Mouse (Mus musculus) adrenal gland, adult 8-10 months (tissue): ENCODE results near the gene Rfx2. TPM values are rescaled to one million over a fixed set of nuclear protein-coding genes. Genes with fewer than 3 reads are reported as not detected.

Experiments used
- DNase-seq: peaks from one replicate; pipeline ENCODE4 v3.0.0; 2022
- total RNA-seq, 4 experiments: library from RNA; stranded (reverse); gene quantifications; 2 replicates each; pipeline ENCODE4 v1.2.4; 2022

The Rfx2 gene
- total RNA-seq, 4 experiments from 2014 or later = 5.5 to 9.5 (median 6.8) TPM

- no peak for DNase-seq
Measured at GRCm38 (mm10) chr17:56753452-56753851, 77.4 kb downstream of the Rfx2 start.

- DNase-seq = no peak
Measured at GRCm38 (mm10) chr17:56751404-56752072, 79.3 kb downstream of the Rfx2 start.

GRCm38 (mm10) chr17:56744173-56744572 is 86.6 kb downstream of the Rfx2 start:
- DNase-seq = no peak

- DNase-seq = no peak
Measured at GRCm38 (mm10) chr17:56740788-56741160, 90.0 kb downstream of the Rfx2 start.

- DNase-seq = no peak
Measured at GRCm38 (mm10) chr17:56740118-56740787, 90.6 kb downstream of the Rfx2 start.

- DNase-seq = no peak
Measured at GRCm38 (mm10) chr17:56738221-56738620, 92.6 kb downstream of the Rfx2 start.

- DNase-seq = no peak
Measured at GRCm38 (mm10) chr17:56736534-56736933, 94.3 kb downstream of the Rfx2 start.

- DNase-seq = no peak
Measured at GRCm38 (mm10) chr17:56729656-56730055, 101.2 kb downstream of the Rfx2 start.

GRCm38 (mm10) chr17:56729151-56729550 is 101.7 kb downstream of the Rfx2 start:
- no peak for DNase-seq

- DNase-seq = no peak
Measured at GRCm38 (mm10) chr17:56728117-56728516, 102.7 kb downstream of the Rfx2 start.

- no peak for DNase-seq
Measured at GRCm38 (mm10) chr17:56727659-56728058, 103.2 kb downstream of the Rfx2 start.

GRCm38 (mm10) chr17:56727029-56727649 is 103.7 kb downstream of the Rfx2 start:
- DNase-seq = no peak

Other genes starting within 250 kb of the Rfx2 start
- gene Safb2, start 246.4 kb downstream of the Rfx2 start, total RNA-seq = 100 to 1,000 TPM in 3 of 4 experiments, 10 to 100 TPM in 1; 79.7 to 193 (median 154) TPM
- 100 to 1,000 TPM in 3 of 4 experiments, 10 to 100 TPM in 1; 87.8 to 184 (median 132) TPM for gene Safb, start 246.2 kb downstream of the Rfx2 start, total RNA-seq
- 100 to 1,000 TPM; 245 to 323 (median 277) TPM for gene 2410015M20Rik, start 221.2 kb downstream of the Rfx2 start, total RNA-seq
- 100 to 1,000 TPM; 674 to 792 (median 703) TPM for gene Rpl36, start 217.6 kb downstream of the Rfx2 start, total RNA-seq
- 100 to 1,000 TPM; 574 to 853 (median 690) TPM for gene Lonp1, start 204.1 kb downstream of the Rfx2 start, total RNA-seq
- gene Catsperd, start 202.9 kb downstream of the Rfx2 start, total RNA-seq = 1 to 10 TPM; 3.2 to 4.5 (median 3.4) TPM
- 10 to 100 TPM; 80.2 to 92.3 (median 84.3) TPM for gene Ranbp3, start 157.7 kb downstream of the Rfx2 start, total RNA-seq
- 100 to 1,000 TPM; 176 to 281 (median 205) TPM for gene Ndufa11, start 113.2 kb downstream of the Rfx2 start, total RNA-seq
- gene Vmac, start 113.0 kb downstream of the Rfx2 start, total RNA-seq = 10 to 100 TPM; 31.6 to 47.2 (median 41.6) TPM
- gene Nrtn, start 73.5 kb downstream of the Rfx2 start, total RNA-seq = 1 to 10 TPM; 3.6 to 5.6 (median 4.9) TPM
- gene Dus3l, start 66.3 kb downstream of the Rfx2 start, total RNA-seq = 10 to 100 TPM; 37.4 to 58.6 (median 47.0) TPM
- gene Prr22, start 60.8 kb downstream of the Rfx2 start, total RNA-seq = 1 to 10 TPM in 1 of 4 experiments, under 1 TPM in 3; 0.28 to 1.4 (median 0.53) TPM
- under 1 TPM in 3 of 4 experiments, not detected in 1; 0.22 to 0.40 (median 0.23) TPM for gene Acsbg2, start 43.4 kb upstream of the Rfx2 start, total RNA-seq
- gene 1700061G19Rik, start 44.5 kb upstream of the Rfx2 start, total RNA-seq = 1 to 10 TPM in 3 of 4 experiments, under 1 TPM in 1; 0.34 to 1.7 (median 1.3) TPM
- gene Mllt1, start 104.4 kb upstream of the Rfx2 start, total RNA-seq = 10 to 100 TPM; 29.0 to 38.7 (median 36.0) TPM
- under 1 TPM in 2 of 4 experiments, not detected in 2; 0.20 to 0.24 TPM for gene Acer1, start 151.1 kb upstream of the Rfx2 start, total RNA-seq
- 100 to 1,000 TPM; 112 to 127 (median 116) TPM for gene Clpp, start 159.3 kb upstream of the Rfx2 start, total RNA-seq
- 10 to 100 TPM; 69.8 to 87.3 (median 77.2) TPM for gene Alkbh7, start 166.3 kb upstream of the Rfx2 start, total RNA-seq
- gene Pspn, start 169.0 kb upstream of the Rfx2 start, total RNA-seq = 1 to 10 TPM in 2 of 4 experiments, not detected in 2; 2.1 to 2.8 TPM
- gene Gtf2f1, start 180.3 kb upstream of the Rfx2 start, total RNA-seq = 10 to 100 TPM; 45.6 to 68.2 (median 54.2) TPM
- gene Gm17949, start 180.5 kb upstream of the Rfx2 start, total RNA-seq = under 1 TPM; 0.29 to 0.80 (median 0.45) TPM
- gene Khsrp, start 200.5 kb upstream of the Rfx2 start, total RNA-seq = 100 to 1,000 TPM in 2 of 4 experiments, 10 to 100 TPM in 2; 92.3 to 122 (median 102) TPM
- gene Slc25a41, start 210.6 kb upstream of the Rfx2 start, total RNA-seq = under 1 TPM in 1 of 4 experiments, not detected in 3; 0.38 TPM
- 1 to 10 TPM in 3 of 4 experiments, under 1 TPM in 1; 0.70 to 4.4 (median 2.2) TPM for gene Crb3, start 228.1 kb upstream of the Rfx2 start, total RNA-seq
- gene Slc25a23, start 228.8 kb upstream of the Rfx2 start, total RNA-seq = 100 to 1,000 TPM in 2 of 4 experiments, 10 to 100 TPM in 2; 66.5 to 128 (median 97.6) TPM
- gene Dennd1c, start 247.5 kb upstream of the Rfx2 start, total RNA-seq = 1 to 10 TPM; 1.5 to 4.3 (median 2.5) TPM